Comparison of ENCODE assay signal across 8 mouse cellular contexts in the genomic region with DNA sequence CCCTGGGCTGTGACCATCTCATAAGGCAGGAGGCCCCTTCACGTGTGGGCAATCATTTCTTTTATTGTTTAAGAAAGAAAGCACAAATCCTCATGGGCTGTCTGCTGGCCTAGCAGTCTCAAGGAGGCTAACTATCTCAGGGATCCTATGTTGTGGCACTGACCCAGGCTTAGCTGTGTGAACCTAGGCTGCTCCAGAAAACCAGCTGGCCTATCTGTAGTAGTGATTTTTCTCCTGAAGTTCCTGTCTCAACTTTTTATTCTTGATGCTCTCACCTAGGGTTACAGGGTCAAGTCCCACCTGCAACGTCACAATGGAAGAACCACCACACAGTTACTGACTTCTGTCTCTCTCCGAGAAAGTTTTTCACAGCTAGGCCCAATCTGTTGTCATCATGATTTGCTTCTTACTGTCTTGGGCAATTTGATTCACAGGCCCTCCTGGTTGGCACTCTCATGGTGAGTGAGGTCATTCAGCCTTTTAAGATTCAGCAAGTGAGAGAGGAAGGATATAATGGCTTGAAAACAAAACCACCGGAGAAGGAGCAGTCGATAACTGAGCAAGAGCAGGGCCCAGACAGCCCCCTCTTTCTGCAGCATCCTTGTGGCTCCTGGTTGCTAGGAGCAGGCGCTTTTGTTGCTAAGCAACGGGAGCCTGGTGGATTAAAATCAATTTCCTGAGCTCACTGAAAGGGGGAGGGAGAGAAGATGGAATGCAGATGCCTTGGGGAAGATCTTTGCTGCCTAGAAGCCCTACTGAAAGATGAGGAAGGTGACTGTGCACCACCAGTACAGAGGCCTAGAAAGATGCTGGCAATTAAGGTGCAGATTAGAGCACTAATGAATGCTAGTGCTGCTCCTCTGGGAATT.
DNase-seq lines count a peak whose midpoint lies in the region; ATAC-seq lines count a peak whose summit lies in the region.

No protein-coding gene starts in this region.

- no peaks in the 10 kb centered on the region for H3K36me3 ChIP-seq in forebrain, embryonic 14.5 days (ENCODE audit: control insufficient read depth, insufficient read depth, low read length)
- H3K36me3 ChIP-seq in midbrain, embryonic 15.5 days (replicated peaks): no peaks in the 10 kb centered on the region

- H3K9ac ChIP-seq in forebrain, embryonic 14.5 days (ENCODE audit: low read length): no peak overlapping the region
- H3K9ac ChIP-seq in midbrain, embryonic 15.5 days: no peak overlapping the region

- DNase-seq in MN1 (ENCODE audit: low spot score): peak; percentile 79
- peak; percentile 93 for DNase-seq in forebrain, embryonic 14.5 days (ENCODE audit: low spot score)
- peak; percentile 75 for DNase-seq in layer of hippocampus, adult 9-11 months
- no peak for DNase-seq in kidney, adult 8-10 months
- no peak for DNase-seq in cerebellum, adult 9-10 months
- DNase-seq in kidney, postnatal 14 days: no peak
- DNase-seq in testis, postnatal 14 days (ENCODE audit: low spot score): no peak

- peak overlapping the region; percentile 72; the same call in 1 of the 2 replicates for H3K27ac ChIP-seq in forebrain, embryonic 14.5 days (ENCODE audit: low read depth, low read length)
- peak overlapping the region; percentile 84 for H3K27ac ChIP-seq in midbrain, embryonic 15.5 days

- no peaks in the 10 kb centered on the region for H3K9me3 ChIP-seq in forebrain, embryonic 14.5 days (replicated peaks; ENCODE audit: control insufficient read depth, low read length)
- H3K9me3 ChIP-seq in midbrain, embryonic 15.5 days: no peaks in the 10 kb centered on the region

- no peak overlapping the region for H3K4me2 ChIP-seq in forebrain, embryonic 14.5 days (ENCODE audit: low read length)
- H3K4me2 ChIP-seq in midbrain, embryonic 15.5 days: peak overlapping the region; percentile 30; the same call in 1 of the 2 replicates

- peaks cover 4% of the 10 kb centered on the region; the same call in 1 of the 2 replicates for H3K4me1 ChIP-seq in forebrain, embryonic 14.5 days (ENCODE audit: control insufficient read depth, insufficient read depth, low read length)
- peaks cover 15% of the 10 kb centered on the region for H3K4me1 ChIP-seq in midbrain, embryonic 15.5 days

- ATAC-seq in forebrain, embryonic 14.5 days: peak; percentile 96
- ATAC-seq in midbrain, embryonic 15.5 days (replicated peaks): peak; percentile 97

- 31% methylated on average over 7 of the region's 7 CpGs for WGBS in forebrain, embryonic 14.5 days
- WGBS in midbrain, embryonic 15.5 days: 26% methylated on average over 7 of the region's 7 CpGs

- H3K4me3 ChIP-seq in forebrain, embryonic 14.5 days (ENCODE audit: low read depth, low read length): no peak overlapping the region
- no peak overlapping the region for H3K4me3 ChIP-seq in midbrain, embryonic 15.5 days

- H3K27me3 ChIP-seq in forebrain, embryonic 14.5 days (replicated peaks; ENCODE audit: control insufficient read depth, insufficient read depth, low read length): peaks cover 7% of the 10 kb centered on the region; the same call in 1 of the 2 replicates
- H3K27me3 ChIP-seq in midbrain, embryonic 15.5 days (replicated peaks): peaks cover 30% of the 10 kb centered on the region

Comparison
In these comparisons a context has a peak if more than half of its experiments do, and no peak if none do; other contexts are left out.
1. DNase-seq: peak in MN1 (single experiment), forebrain, embryonic 14.5 days (single experiment) and layer of hippocampus, adult 9-11 months (single experiment); none in kidney, adult 8-10 months (0 of 2), cerebellum, adult 9-10 months (single experiment), kidney, postnatal 14 days (single experiment) and testis, postnatal 14 days (single experiment).